Mouse (Mus musculus) MEL-GATA-1-ER (cell line): ENCODE data around the gene Vmn1r16.
"Not testable (repeated sequence)": the region's sequence is repeated elsewhere in the genome, so short reads cannot be mapped to it uniquely, and the experiment has no call there.

Source experiments
- DNase-seq: peaks from one replicate; pipeline ENCODE4 v3.0.0-alpha.2; 2012; ENCODE audit warnings: low read depth; ENCODE audit errors: extremely low read depth

The Vmn1r16 gene

DNA sequence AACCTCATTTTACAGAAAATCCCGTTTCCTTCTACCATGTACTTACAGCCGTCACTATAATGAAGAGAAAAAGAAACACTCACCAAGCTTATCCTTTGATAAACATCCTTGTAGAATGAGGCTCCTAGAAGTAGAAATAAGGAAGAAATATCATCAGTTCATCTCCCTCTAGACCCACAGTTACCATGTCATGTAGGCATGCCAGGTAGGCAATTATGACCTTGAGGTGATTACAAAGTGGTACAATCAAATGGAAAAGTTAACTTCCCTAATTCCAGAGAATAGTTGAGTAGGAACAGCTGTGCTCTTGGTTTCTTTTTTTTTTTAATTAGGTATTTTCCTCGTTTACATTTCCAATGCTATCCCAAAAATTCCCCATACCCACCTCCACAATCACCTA is at the start of gene Vmn1r16:
TSS of gene Vmn1r16 (minus strand) at position 101 of the 400 bp plus-strand sequence.
- DNase-seq = no peak

DNA sequence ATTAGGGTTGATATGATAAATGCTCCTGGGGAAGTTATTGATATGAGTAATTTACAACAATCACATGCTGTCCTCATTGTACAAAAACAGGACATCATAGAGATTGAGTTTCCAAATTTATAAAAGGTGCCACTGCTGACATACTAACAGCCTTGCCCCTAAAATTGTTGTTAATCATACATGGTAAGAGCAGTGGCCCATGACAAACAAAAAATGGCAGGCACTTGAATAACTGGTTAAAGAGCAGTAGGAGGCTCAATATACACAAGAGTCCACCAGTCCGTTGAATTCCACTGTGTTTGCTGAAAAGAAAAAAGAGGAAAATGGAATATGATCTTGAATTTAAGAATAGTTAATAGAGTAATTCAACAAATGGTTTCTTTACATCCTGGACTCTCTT is 38.2 kb upstream of the Vmn1r16 start:
- no peak for DNase-seq

DNA sequence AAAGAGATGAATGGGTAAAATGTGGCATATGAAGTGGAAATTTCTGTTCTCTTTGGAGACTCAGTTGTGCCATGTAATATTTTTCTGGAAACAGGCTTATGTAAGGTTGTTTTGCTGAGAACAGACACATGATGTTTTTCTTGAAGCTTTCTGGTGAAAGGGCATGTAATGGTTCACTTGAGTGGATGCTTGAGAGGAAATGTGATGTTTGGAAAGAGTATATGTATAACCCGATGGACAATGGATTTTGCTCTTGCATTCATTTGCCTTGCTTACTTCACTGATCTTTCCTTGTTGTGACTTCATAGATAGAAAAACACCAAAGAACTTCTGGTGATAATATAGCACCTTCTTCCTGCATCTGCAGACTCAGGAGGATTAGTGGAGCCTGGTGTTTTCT is 36.6 kb upstream of the Vmn1r16 start:
- not testable (repeated sequence) for DNase-seq

DNA sequence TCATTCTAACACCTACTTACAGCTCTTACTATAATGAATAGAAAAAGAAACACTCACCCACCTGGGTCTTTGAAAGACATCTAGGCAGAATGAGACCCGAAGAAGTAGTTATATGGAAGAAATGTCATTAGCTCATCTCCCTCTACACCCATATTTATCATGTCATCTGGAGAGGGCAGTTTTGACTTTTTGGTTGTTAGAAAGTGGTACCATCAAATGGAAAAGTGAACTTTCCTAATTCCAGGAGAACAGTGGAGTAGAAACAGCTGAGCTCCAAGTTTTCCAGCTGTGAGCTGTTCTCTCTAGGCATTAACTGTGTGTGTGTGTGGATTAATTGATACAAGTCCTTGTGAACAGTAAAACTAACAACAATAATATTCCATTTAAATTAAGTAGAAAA is 34.3 kb upstream of the Vmn1r16 start, which contains the start of gene Vmn1r17:
TSS of gene Vmn1r17 (minus strand) at position 101 of the 400 bp plus-strand sequence.
- no peak for DNase-seq

DNA sequence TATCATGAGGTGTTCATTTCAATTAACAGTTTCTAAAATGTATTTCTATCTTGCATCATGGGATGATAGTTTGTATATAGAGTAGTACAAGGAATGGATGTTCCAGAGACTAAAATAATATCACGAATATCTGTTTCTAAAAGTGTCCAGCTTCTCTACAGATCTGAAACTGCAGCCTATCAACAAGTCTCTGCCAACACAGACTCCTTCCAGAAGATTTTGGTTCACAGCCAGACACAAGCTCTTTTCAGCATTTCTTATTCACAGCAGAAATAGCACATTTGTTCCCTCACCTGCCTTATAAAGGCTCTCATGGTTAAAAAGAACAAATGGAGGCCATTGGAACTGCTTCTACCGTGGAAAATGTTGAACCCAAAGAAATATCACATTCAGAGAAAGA is 27.6 kb upstream of the Vmn1r16 start:
- no peak for DNase-seq

DNA sequence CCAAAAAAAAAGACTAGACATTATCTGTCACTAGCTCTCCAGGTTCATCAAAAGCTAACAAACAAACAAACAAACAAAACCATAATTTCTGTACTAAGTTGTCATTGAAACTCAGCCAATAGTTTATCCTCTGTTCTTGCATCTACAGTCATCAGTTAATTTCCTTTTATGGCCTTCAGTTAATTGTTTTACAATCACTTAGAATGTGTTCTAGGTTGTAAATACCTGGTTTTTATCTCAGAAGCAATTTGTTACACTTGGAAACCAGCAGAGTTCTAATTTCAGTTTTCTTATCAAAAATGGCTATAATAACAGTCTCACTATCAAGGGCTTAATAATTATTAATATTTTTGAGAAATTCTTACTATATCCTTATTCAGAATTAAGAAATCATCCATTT is 3.1 kb downstream of the Vmn1r16 start:
- no peak for DNase-seq

DNA sequence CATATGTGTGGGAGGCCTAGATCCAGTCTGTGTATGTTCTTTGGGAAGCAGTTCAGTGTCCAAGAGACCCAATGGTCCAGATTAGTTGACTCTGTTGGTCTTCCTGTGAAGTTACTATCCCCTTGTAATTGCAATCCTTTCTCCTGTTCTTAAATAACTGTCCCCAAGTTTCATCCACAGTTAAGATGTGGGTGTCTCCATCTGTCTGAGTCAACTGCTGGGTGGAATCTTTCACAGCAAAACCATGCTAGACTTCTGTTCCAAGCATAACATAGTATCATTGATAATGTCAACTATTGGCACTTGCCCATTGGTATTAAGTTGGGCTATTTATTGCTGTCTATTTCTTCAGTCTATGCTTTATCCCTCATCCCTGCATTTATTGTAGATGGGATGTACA is 50.3 kb downstream of the Vmn1r16 start:
- no peak for DNase-seq

DNA sequence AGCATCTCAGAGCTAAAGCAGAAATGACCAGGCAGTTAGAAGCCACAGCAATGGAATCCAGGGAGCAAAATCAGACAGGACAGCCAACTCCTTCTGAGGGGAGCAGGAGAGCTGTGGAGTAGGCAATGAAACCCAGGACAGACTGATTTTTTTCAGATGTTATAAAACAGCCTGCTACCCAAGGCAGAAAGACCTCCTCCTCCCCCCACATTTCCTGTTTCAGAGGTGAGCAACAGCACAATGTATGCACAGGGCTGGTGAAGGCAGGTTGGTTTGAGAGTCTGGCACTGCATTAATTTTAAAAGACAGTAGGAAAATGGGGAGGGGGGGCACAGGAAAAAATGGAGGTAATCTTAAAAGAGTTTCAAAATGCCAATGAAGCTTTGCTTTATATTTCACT is 56.8 kb downstream of the Vmn1r16 start:
- no peak for DNase-seq

DNA sequence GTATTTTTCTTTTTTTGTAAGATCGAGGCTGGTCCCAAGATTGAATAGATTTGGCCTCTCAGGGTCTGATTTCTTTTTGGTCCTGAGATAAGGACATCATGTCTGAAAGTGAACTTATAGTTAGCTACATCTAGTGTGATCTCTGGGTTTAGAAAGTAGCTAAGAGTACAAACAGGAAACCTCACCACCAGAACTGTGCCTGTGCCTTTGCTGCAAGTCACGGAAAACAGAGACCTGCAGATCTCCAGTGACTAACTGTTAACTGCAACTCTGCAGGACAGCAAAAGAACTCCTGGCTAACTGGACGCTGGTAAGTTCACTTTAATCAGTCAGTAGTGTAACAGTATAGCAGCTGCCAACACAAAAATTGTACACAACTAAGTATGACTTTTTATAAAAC is 57.4 kb downstream of the Vmn1r16 start:
- DNase-seq = no peak
